Mouse (Mus musculus): ENCODE data around the gene Gm6370. TPM values are rescaled to one million over a fixed set of nuclear protein-coding genes. Genes with fewer than 3 reads are reported as not detected.
"Not testable (repeated sequence)": the region's sequence is repeated elsewhere in the genome, so short reads cannot be mapped to it uniquely, and the experiment has no call there.

The Gm6370 gene
- not detected in 2 replicates for polyA plus RNA-seq (2015; fragmentation: Nextera tagmentation; extraction: Ambion mirVana)

DNA sequence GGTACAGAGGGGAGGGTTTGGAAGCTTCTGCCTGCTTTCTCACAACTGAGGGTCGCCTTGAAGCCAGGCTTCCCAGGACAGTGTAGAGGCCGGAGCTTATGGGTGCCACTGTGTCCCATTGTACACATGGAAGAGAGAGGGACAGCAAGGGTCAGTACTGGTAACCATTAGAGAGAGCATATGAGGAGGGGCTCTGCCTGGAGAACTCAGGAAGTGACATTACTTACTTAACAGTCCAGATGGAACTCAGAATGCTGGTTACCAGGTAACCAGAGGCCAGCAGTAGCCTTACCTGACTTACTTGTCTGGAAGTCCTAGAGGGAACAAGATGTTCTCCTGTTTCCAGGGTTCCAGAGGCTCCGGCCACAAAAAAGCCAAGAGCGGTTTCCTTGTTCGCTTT is at the start of gene Gm6370:
Gene Gm6370 (plus strand): TSS at position 301 of the 400 bp plus-strand sequence.
- not testable (repeated sequence) for H3K4me1 ChIP-seq (ENCODE audit: insufficient read depth); H3K27me3 ChIP-seq (ENCODE audit: insufficient read depth, low read length); H3K9me3 ChIP-seq (ENCODE audit: low read length); DNase-seq; H3K4me3 ChIP-seq (ENCODE audit: low read depth, low read length); H3K27ac ChIP-seq (ENCODE audit: low read depth); H3K4me2 ChIP-seq (ENCODE audit: low read depth, low read length); H3K9ac ChIP-seq (replicated peaks); H3K36me3 ChIP-seq (replicated peaks; ENCODE audit: insufficient read depth, low read length); ATAC-seq
- WGBS (ENCODE audit: insufficient replicate concordance), result no CpG with 5 or more reads among the region's 5 CpGs

DNA sequence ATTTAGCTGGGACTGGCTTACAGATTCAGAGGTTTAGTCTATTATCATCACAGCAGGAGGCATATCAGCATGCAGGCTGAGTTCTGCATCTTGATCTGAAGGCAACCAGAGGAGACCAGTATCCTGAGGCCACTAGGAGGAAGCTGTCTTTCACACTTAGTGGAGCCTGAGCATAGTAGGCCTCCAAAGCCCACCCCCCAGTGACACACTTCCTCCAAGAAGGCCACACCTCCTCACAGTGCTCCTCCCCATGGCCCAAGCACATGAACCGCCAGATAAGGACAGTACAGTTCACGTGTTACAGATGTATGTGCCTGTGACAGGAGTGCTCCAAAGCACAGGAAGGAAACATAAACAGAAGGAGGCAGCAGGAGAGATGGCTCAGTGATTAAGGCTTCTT is 48.4 kb upstream of the Gm6370 start:
- Histone ChIP-seq H3K27me3 (ENCODE audit: insufficient read depth, low read length) (no peaks in the 10 kb centered on the region), H3K27ac (ENCODE audit: low read depth) (no peak overlapping the region), H3K4me3 (ENCODE audit: low read depth, low read length) (no peak overlapping the region), H3K4me2 (ENCODE audit: low read depth, low read length) (no peak overlapping the region), H3K9ac (replicated peaks) (no peak overlapping the region), H3K4me1 (ENCODE audit: insufficient read depth) (no peaks in the 10 kb centered on the region), H3K36me3 (replicated peaks; ENCODE audit: insufficient read depth, low read length) (no peaks in the 10 kb centered on the region), H3K9me3 (ENCODE audit: low read length) (no peaks in the 10 kb centered on the region; the same call in 1 of the 2 replicates)
- 53% methylated on average over 2 of the region's 2 CpGs for WGBS (ENCODE audit: insufficient replicate concordance)
- DNase-seq (no peak), ATAC-seq (no peak)
- TF ChIP-seq CTCF (IDR thresholded peaks at IDR 0.05; ENCODE audit: low read depth) (no peak), EP300 (IDR thresholded peaks at IDR 0.05; ENCODE audit: low read depth) (no peak)

DNA sequence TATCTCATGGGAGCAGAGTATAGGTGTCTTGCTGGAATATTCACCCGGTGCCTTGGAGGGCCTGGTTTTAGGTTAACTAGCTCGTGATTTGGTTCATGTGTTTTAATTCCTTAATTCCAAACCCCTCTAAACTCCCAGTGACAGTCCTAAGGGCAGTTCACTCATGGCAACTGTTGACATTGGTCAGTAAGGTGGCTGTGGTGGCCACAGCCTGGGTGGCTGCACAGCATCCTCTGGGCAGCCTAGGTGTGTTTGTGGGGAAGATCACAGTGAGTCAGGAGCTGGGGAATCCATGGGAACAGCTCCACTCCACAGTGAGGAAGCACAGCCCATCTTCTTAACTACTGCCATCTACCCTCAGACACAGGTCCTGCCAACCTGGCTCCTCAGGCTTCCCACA is 44.5 kb upstream of the Gm6370 start:
- no peak overlapping the region for H3K9ac ChIP-seq (replicated peaks)
- no peaks in the 10 kb centered on the region for H3K9me3 ChIP-seq (ENCODE audit: low read length)
- H3K27me3 ChIP-seq (ENCODE audit: insufficient read depth, low read length), result no peaks in the 10 kb centered on the region
- H3K4me2 ChIP-seq (ENCODE audit: low read depth, low read length), result no peak overlapping the region
- DNase-seq, result no peak
- TF ChIP-seq CTCF (IDR thresholded peaks at IDR 0.05; ENCODE audit: low read depth) (no peak), EP300 (IDR thresholded peaks at IDR 0.05; ENCODE audit: low read depth) (no peak)
- no peaks in the 10 kb centered on the region for H3K4me1 ChIP-seq (ENCODE audit: insufficient read depth)
- no peak overlapping the region for H3K27ac ChIP-seq (ENCODE audit: low read depth)
- H3K36me3 ChIP-seq (replicated peaks; ENCODE audit: insufficient read depth, low read length), result no peaks in the 10 kb centered on the region
- H3K4me3 ChIP-seq (ENCODE audit: low read depth, low read length), result no peak overlapping the region
- WGBS (ENCODE audit: insufficient replicate concordance), result 67% methylated on average over 2 of the region's 2 CpGs
- ATAC-seq, result no peak

DNA sequence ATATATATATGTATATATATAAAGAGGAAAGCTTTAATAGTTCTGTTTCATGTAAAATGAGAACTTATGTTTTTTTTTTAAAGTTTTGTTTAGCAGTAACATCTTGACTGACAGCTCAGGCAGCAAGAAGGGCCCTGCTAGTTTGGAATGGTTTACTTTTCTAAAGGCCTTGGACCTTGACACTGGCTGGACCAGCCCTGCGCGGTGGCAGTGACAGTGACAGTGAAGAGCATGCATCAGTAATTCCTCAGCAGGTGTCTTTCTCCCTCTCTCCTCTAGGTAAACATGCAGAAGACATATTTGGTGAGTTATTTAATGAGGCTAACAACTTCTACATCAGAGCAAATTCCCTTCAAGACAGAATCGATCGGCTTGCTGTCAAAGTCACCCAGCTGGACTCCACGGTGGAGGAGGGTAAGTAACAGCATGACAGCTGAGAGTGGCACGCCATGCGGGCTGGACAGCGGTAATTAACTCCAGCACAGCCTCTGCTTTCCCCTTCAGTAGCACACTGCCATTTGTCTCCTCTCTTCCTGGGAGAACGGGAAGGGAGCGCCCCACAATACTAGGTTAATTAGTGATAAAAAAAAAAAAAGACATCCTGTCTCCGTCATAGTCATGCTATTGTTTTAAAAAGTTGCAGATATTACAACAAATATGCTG is 39.4 kb upstream of the Gm6370 start:
- no peak for ATAC-seq
- DNase-seq, result no peak
- no peak overlapping the region for H3K4me2 ChIP-seq (ENCODE audit: low read depth, low read length)
- H3K9me3 ChIP-seq (ENCODE audit: low read length), result no peaks in the 10 kb centered on the region
- no peak overlapping the region for H3K9ac ChIP-seq (replicated peaks)
- no peaks in the 10 kb centered on the region for H3K27me3 ChIP-seq (ENCODE audit: insufficient read depth, low read length)
- no peaks in the 10 kb centered on the region for H3K4me1 ChIP-seq (ENCODE audit: insufficient read depth)
- TF ChIP-seq CTCF (IDR thresholded peaks at IDR 0.05; ENCODE audit: low read depth), result no peak
- no peak for TF ChIP-seq EP300 (IDR thresholded peaks at IDR 0.05; ENCODE audit: low read depth)
- no peaks in the 10 kb centered on the region for H3K36me3 ChIP-seq (replicated peaks; ENCODE audit: insufficient read depth, low read length)
- 66% methylated on average over 11 of the region's 11 CpGs for WGBS (ENCODE audit: insufficient replicate concordance)
- H3K4me3 ChIP-seq (ENCODE audit: low read depth, low read length), result no peak overlapping the region
- no peak overlapping the region for H3K27ac ChIP-seq (ENCODE audit: low read depth)

DNA sequence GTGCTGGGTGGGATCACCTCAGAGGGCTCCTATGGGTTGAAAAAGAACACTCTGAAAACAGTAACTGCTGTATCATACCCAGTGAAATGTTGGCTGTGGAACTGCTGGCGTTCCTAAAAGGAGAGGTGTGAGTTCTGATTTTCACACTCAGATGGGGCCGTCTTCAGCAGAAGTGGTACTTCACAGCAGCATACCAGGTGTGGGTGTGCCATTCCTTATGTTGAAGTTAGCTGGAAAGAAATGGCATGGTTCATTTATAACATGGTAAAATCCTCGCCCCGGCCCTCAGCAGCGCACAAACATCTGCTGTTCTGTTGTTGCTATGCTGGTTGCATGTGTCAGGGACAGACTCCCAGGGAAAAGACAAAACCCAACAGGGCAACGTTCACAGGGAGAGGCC is 37.6 kb upstream of the Gm6370 start:
- Histone ChIP-seq H3K4me3 (ENCODE audit: low read depth, low read length) (no peak overlapping the region), H3K27me3 (ENCODE audit: insufficient read depth, low read length) (no peaks in the 10 kb centered on the region), H3K4me1 (ENCODE audit: insufficient read depth) (no peaks in the 10 kb centered on the region), H3K9me3 (ENCODE audit: low read length) (no peaks in the 10 kb centered on the region), H3K36me3 (replicated peaks; ENCODE audit: insufficient read depth, low read length) (no peaks in the 10 kb centered on the region), H3K9ac (replicated peaks) (no peak overlapping the region), H3K27ac (ENCODE audit: low read depth) (no peak overlapping the region), H3K4me2 (ENCODE audit: low read depth, low read length) (no peak overlapping the region)
- ATAC-seq, result no peak
- DNase-seq, result no peak
- WGBS (ENCODE audit: insufficient replicate concordance), result 78% methylated on average over 6 of the region's 6 CpGs
- TF ChIP-seq CTCF (IDR thresholded peaks at IDR 0.05; ENCODE audit: low read depth), result no peak
- TF ChIP-seq EP300 (IDR thresholded peaks at IDR 0.05; ENCODE audit: low read depth), result no peak

DNA sequence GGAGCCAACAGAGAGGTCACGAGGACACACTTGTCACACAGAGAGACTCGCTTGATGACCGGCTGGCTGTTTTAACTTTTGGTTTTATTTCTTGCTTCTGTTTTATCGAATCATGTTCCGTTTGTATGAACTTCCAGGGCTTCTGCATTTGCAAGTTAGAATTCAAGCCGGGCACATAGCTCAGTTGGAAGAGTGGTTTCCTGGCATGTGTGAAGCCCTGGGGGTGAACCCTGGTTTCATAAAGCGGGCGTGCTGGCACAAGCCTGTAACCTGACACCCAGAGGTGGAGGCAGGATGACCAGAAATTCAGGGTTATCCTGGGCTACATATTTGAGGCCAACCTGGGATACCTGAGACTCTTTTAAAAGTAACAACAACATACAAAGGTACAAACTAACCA is 29.6 kb upstream of the Gm6370 start:
- no peak for ATAC-seq
- DNase-seq, result no peak
- 74% methylated on average over 8 of the region's 8 CpGs for WGBS (ENCODE audit: insufficient replicate concordance)

More for the DNA sequence above, 29.6 kb upstream of the Gm6370 start:
- Histone ChIP-seq H3K27me3 (ENCODE audit: insufficient read depth, low read length) (no peaks in the 10 kb centered on the region), H3K36me3 (replicated peaks; ENCODE audit: insufficient read depth, low read length) (no peaks in the 10 kb centered on the region), H3K27ac (ENCODE audit: low read depth) (no peak overlapping the region), H3K9me3 (ENCODE audit: low read length) (no peaks in the 10 kb centered on the region), H3K4me3 (ENCODE audit: low read depth, low read length) (no peak overlapping the region), H3K9ac (replicated peaks) (no peak overlapping the region), H3K4me1 (ENCODE audit: insufficient read depth) (no peaks in the 10 kb centered on the region), H3K4me2 (ENCODE audit: low read depth, low read length) (no peak overlapping the region)
- TF ChIP-seq CTCF (IDR thresholded peaks at IDR 0.05; ENCODE audit: low read depth), result no peak
- no peak for TF ChIP-seq EP300 (IDR thresholded peaks at IDR 0.05; ENCODE audit: low read depth)

Measured in liver, postnatal 0 days (tissue).